Mouse (Mus musculus): ENCODE data around the gene Evi2b. TPM values are rescaled to one million over a fixed set of nuclear protein-coding genes. Genes with fewer than 3 reads are reported as not detected.

Evi2b gene
- polyA plus RNA-seq, 1 experiment, result 56.7 TPM

- H3K4me1 ChIP-seq (ENCODE audit: control insufficient read depth, insufficient read depth, insufficient read length), result no peaks in the 10 kb centered on the region; the same call in 1 of the 2 replicates
- DNase-seq (ENCODE audit: low read depth in 1 of 2, low spot score in 2 of 2), result no peak
- H3K27me3 ChIP-seq (ENCODE audit: control insufficient read depth, insufficient read depth, low read length), result no peaks in the 10 kb centered on the region
- 62% methylated on average over 1 of the region's 1 CpGs for WGBS
- no peak overlapping the region for H3K27ac ChIP-seq (ENCODE audit: insufficient read depth, low read length)
- H3K4me3 ChIP-seq (ENCODE audit: extremely low read depth, insufficient read depth, insufficient read length), result no peak overlapping the region
- TF ChIP-seq POLR2A (IDR thresholded peaks at IDR 0.05; ENCODE audit: low read depth, low read length), result no peak
- no peak for TF ChIP-seq CTCF (IDR thresholded peaks at IDR 0.05; ENCODE audit: extremely low read depth, insufficient read depth, insufficient read length, insufficient replicate concordance)
- H3K36me3 ChIP-seq (ENCODE audit: control insufficient read depth, insufficient read depth, low read length), result peaks cover 29% of the 10 kb centered on the region
Measured at GRCm38 (mm10) chr11:79552622-79553021, 29.1 kb upstream of the Evi2b start.

- WGBS, result 85% methylated on average over 3 of the region's 3 CpGs
- Histone ChIP-seq H3K36me3 (ENCODE audit: control insufficient read depth, insufficient read depth, low read length) (peaks cover 5% of the 10 kb centered on the region), H3K27ac (ENCODE audit: insufficient read depth, low read length) (no peak overlapping the region), H3K4me1 (ENCODE audit: control insufficient read depth, insufficient read depth, insufficient read length) (no peaks in the 10 kb centered on the region), H3K27me3 (ENCODE audit: control insufficient read depth, insufficient read depth, low read length) (no peaks in the 10 kb centered on the region), H3K4me3 (ENCODE audit: extremely low read depth, insufficient read depth, insufficient read length) (no peak overlapping the region)
- DNase-seq (ENCODE audit: low read depth in 1 of 2, low spot score in 2 of 2), result no peak
- TF ChIP-seq POLR2A (IDR thresholded peaks at IDR 0.05; ENCODE audit: low read depth, low read length) (no peak), CTCF (IDR thresholded peaks at IDR 0.05; ENCODE audit: extremely low read depth, insufficient read depth, insufficient read length, insufficient replicate concordance) (no peak)
Measured at GRCm38 (mm10) chr11:79536293-79536692, 12.7 kb upstream of the Evi2b start.

- DNase-seq (ENCODE audit: low read depth in 1 of 2, low spot score in 2 of 2), result no peak
- TF ChIP-seq CTCF (IDR thresholded peaks at IDR 0.05; ENCODE audit: extremely low read depth, insufficient read depth, insufficient read length, insufficient replicate concordance) (no peak), POLR2A (IDR thresholded peaks at IDR 0.05; ENCODE audit: low read depth, low read length) (no peak)
- WGBS, result 35% methylated on average over 4 of the region's 4 CpGs
- H3K36me3 ChIP-seq (ENCODE audit: control insufficient read depth, insufficient read depth, low read length), result peaks cover 2% of the 10 kb centered on the region
- no peaks in the 10 kb centered on the region; the same call in 1 of the 2 replicates for H3K4me1 ChIP-seq (ENCODE audit: control insufficient read depth, insufficient read depth, insufficient read length)
- no peaks in the 10 kb centered on the region for H3K27me3 ChIP-seq (ENCODE audit: control insufficient read depth, insufficient read depth, low read length)
- no peak overlapping the region for H3K4me3 ChIP-seq (ENCODE audit: extremely low read depth, insufficient read depth, insufficient read length)
- no peak overlapping the region for H3K27ac ChIP-seq (ENCODE audit: insufficient read depth, low read length)
Measured at GRCm38 (mm10) chr11:79535554-79535953, 12.0 kb upstream of the Evi2b start.

- Histone ChIP-seq H3K4me1 (ENCODE audit: control insufficient read depth, insufficient read depth, insufficient read length) (no peaks in the 10 kb centered on the region; the same call in 1 of the 2 replicates), H3K4me3 (ENCODE audit: extremely low read depth, insufficient read depth, insufficient read length) (no peak overlapping the region), H3K36me3 (ENCODE audit: control insufficient read depth, insufficient read depth, low read length) (peaks cover 2% of the 10 kb centered on the region), H3K27me3 (ENCODE audit: control insufficient read depth, insufficient read depth, low read length) (no peaks in the 10 kb centered on the region), H3K27ac (ENCODE audit: insufficient read depth, low read length) (no peak overlapping the region)
- WGBS, result 89% methylated on average over 8 of the region's 8 CpGs
- DNase-seq (ENCODE audit: low read depth in 1 of 2, low spot score in 2 of 2), result no peak
- TF ChIP-seq CTCF (IDR thresholded peaks at IDR 0.05; ENCODE audit: extremely low read depth, insufficient read depth, insufficient read length, insufficient replicate concordance) (no peak), POLR2A (IDR thresholded peaks at IDR 0.05; ENCODE audit: low read depth, low read length) (no peak)
Measured at GRCm38 (mm10) chr11:79533950-79534690, 10.6 kb upstream of the Evi2b start.

GRCm38 (mm10) chr11:79533311-79533710 lies 9.7 kb upstream of the Evi2b start:
- no peak for DNase-seq (ENCODE audit: low read depth in 1 of 2, low spot score in 2 of 2)
- Histone ChIP-seq H3K4me3 (ENCODE audit: extremely low read depth, insufficient read depth, insufficient read length) (no peak overlapping the region), H3K27ac (ENCODE audit: insufficient read depth, low read length) (no peak overlapping the region), H3K36me3 (ENCODE audit: control insufficient read depth, insufficient read depth, low read length) (peaks cover 2% of the 10 kb centered on the region), H3K4me1 (ENCODE audit: control insufficient read depth, insufficient read depth, insufficient read length) (no peaks in the 10 kb centered on the region; the same call in 1 of the 2 replicates), H3K27me3 (ENCODE audit: control insufficient read depth, insufficient read depth, low read length) (no peaks in the 10 kb centered on the region)
- TF ChIP-seq CTCF (IDR thresholded peaks at IDR 0.05; ENCODE audit: extremely low read depth, insufficient read depth, insufficient read length, insufficient replicate concordance) (no peak), POLR2A (IDR thresholded peaks at IDR 0.05; ENCODE audit: low read depth, low read length) (no peak)
- 94% methylated on average over 6 of the region's 6 CpGs for WGBS

GRCm38 (mm10) chr11:79531485-79531884 lies 7.9 kb upstream of the Evi2b start:
- no peak for DNase-seq (ENCODE audit: low read depth in 1 of 2, low spot score in 2 of 2)
- peaks cover 7% of the 10 kb centered on the region; the same call in 1 of the 2 replicates for H3K4me1 ChIP-seq (ENCODE audit: control insufficient read depth, insufficient read depth, insufficient read length)
- TF ChIP-seq POLR2A (IDR thresholded peaks at IDR 0.05; ENCODE audit: low read depth, low read length), result no peak
- no peak for TF ChIP-seq CTCF (IDR thresholded peaks at IDR 0.05; ENCODE audit: extremely low read depth, insufficient read depth, insufficient read length, insufficient replicate concordance)
- WGBS, result 89% methylated on average over 4 of the region's 4 CpGs
- H3K36me3 ChIP-seq (ENCODE audit: control insufficient read depth, insufficient read depth, low read length), result peaks cover 2% of the 10 kb centered on the region
- no peak overlapping the region for H3K27ac ChIP-seq (ENCODE audit: insufficient read depth, low read length)
- H3K27me3 ChIP-seq (ENCODE audit: control insufficient read depth, insufficient read depth, low read length), result no peaks in the 10 kb centered on the region
- H3K4me3 ChIP-seq (ENCODE audit: extremely low read depth, insufficient read depth, insufficient read length), result no peak overlapping the region

- H3K4me1 ChIP-seq (ENCODE audit: control insufficient read depth, insufficient read depth, insufficient read length), result peaks cover 7% of the 10 kb centered on the region; the same call in 1 of the 2 replicates
- DNase-seq (ENCODE audit: low read depth in 1 of 2, low spot score in 2 of 2), result no peak
- TF ChIP-seq POLR2A (IDR thresholded peaks at IDR 0.05; ENCODE audit: low read depth, low read length) (no peak), CTCF (IDR thresholded peaks at IDR 0.05; ENCODE audit: extremely low read depth, insufficient read depth, insufficient read length, insufficient replicate concordance) (no peak)
- H3K36me3 ChIP-seq (ENCODE audit: control insufficient read depth, insufficient read depth, low read length), result no peaks in the 10 kb centered on the region; the same call in 1 of the 2 replicates
- H3K27me3 ChIP-seq (ENCODE audit: control insufficient read depth, insufficient read depth, low read length), result no peaks in the 10 kb centered on the region
- no peak overlapping the region; the same call in 1 of the 2 replicates for H3K4me3 ChIP-seq (ENCODE audit: extremely low read depth, insufficient read depth, insufficient read length)
- WGBS, result 48% methylated on average over 11 of the region's 11 CpGs
- H3K27ac ChIP-seq (ENCODE audit: insufficient read depth, low read length), result peak overlapping the region; percentile 81
Measured at GRCm38 (mm10) chr11:79530774-79531173, 7.2 kb upstream of the Evi2b start.
